Mouse (Mus musculus): Measurements from ENCODE around the gene Nsg1.

DNA sequence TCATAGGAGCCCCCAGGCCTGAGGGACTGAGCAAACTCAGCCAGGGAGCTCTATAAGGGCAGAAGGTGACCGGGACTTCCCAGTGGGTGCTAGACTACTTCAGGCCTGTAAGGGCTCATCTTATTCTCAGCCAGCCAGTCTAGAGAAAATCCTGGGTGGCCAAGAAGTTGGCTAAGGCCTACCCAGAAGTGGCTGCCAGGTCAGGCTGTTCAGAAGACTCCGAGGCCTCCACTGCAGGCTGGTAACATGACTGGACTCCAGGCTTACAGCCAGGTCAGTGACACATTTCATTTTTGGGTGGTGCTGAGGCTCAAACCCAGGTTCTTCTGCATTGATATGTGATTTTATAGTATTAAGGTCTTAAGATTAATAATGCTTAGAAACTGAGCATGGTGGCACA, 40.0 kb upstream of the Nsg1 start:
- no peak for TF ChIP-seq EP300 (IDR thresholded peaks at IDR 0.05)
- TF ChIP-seq CTCF (IDR thresholded peaks at IDR 0.05), result no peak
